Mouse (Mus musculus): ENCODE results near the gene Pomc. TPM values are rescaled to one million over a fixed set of nuclear protein-coding genes. Genes with fewer than 3 reads are reported as not detected.
A peak's percentile ranks its signal among the peaks of the same experiment; 100 is the strongest.

Gene Pomc
- polyA plus RNA-seq, 1 experiment from 2014 or later, result 1.7 TPM

DNA sequence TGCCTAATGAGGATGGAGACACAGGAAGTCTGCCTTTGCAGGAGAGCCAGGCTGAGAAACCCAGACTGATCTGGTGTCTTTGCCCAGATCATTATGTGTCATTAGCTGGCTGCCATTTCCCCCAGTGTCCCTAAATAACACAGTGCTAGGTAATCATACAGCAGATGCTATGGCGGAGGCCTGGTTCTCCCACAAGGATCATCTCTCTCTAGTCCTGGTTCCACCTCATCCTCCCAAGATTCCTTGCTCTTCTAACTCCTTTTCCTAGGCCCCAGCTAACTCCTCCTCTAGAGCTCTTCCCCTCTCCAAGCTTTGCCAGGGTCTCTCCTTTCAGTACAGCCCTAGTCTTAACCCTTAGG, 26.2 kb downstream of the Pomc start:
- Histone ChIP-seq H3K4me3 (replicated peaks) (peak overlapping the region; percentile 47), H3K9me3 (no peaks in the 10 kb centered on the region), H3K4me2 (peak overlapping the region; percentile 92), H3K27me3 (replicated peaks) (no peaks in the 10 kb centered on the region), H3K9ac (no peak overlapping the region), H3K27ac (peak overlapping the region; percentile 73), H3K36me3 (no peaks in the 10 kb centered on the region), H3K4me1 (peaks cover 15% of the 10 kb centered on the region)
- ATAC-seq (ENCODE audit: insufficient read depth, low FRiP score, low read depth), result no peak
- 63% methylated on average over 1 of the region's 1 CpGs for WGBS

GRCm38 (mm10) chr12:3981350-3982131, 26.8 kb downstream of the Pomc start:
- Histone ChIP-seq H3K4me3 (replicated peaks) (peak overlapping the region; percentile 47), H3K27me3 (replicated peaks) (no peaks in the 10 kb centered on the region), H3K27ac (peak overlapping the region; percentile 73), H3K4me1 (peaks cover 15% of the 10 kb centered on the region), H3K4me2 (peak overlapping the region; percentile 92), H3K36me3 (no peaks in the 10 kb centered on the region), H3K9me3 (no peaks in the 10 kb centered on the region), H3K9ac (0 out of 2 replicates have a peak overlapping the region, but pooled peaks have one; percentile 14)
- under 1% methylated on average over 40 of the region's 41 CpGs for WGBS
- peak; percentile 97 for ATAC-seq (ENCODE audit: insufficient read depth, low FRiP score, low read depth)

- no peak for ATAC-seq (ENCODE audit: insufficient read depth, low FRiP score, low read depth)
- Histone ChIP-seq H3K4me3 (replicated peaks) (peak overlapping the region; percentile 47), H3K4me2 (peak overlapping the region; percentile 92), H3K4me1 (peaks cover 15% of the 10 kb centered on the region), H3K27me3 (replicated peaks) (no peaks in the 10 kb centered on the region), H3K27ac (no peak overlapping the region), H3K9me3 (no peaks in the 10 kb centered on the region), H3K36me3 (no peaks in the 10 kb centered on the region), H3K9ac (no peak overlapping the region)
- WGBS, result 21% methylated on average over 6 of the region's 6 CpGs
Measured at GRCm38 (mm10) chr12:3982257-3982656, 27.5 kb downstream of the Pomc start.

- Histone ChIP-seq H3K4me1 (peaks cover 15% of the 10 kb centered on the region), H3K9me3 (no peaks in the 10 kb centered on the region), H3K4me3 (replicated peaks) (no peak overlapping the region), H3K36me3 (no peaks in the 10 kb centered on the region), H3K9ac (no peak overlapping the region), H3K4me2 (no peak overlapping the region), H3K27ac (no peak overlapping the region), H3K27me3 (replicated peaks) (no peaks in the 10 kb centered on the region)
- ATAC-seq (ENCODE audit: insufficient read depth, low FRiP score, low read depth), result no peak
- WGBS, result 0% methylated on average over 1 of the region's 1 CpGs
Measured at GRCm38 (mm10) chr12:3983736-3984135, 29.0 kb downstream of the Pomc start.

- H3K27me3 ChIP-seq (replicated peaks), result no peaks in the 10 kb centered on the region
- 69% methylated on average over 9 of the region's 9 CpGs for WGBS
- no peak for ATAC-seq (ENCODE audit: insufficient read depth, low FRiP score, low read depth)
Measured at GRCm38 (mm10) chr12:3984446-3984845, 29.7 kb downstream of the Pomc start.

DNA sequence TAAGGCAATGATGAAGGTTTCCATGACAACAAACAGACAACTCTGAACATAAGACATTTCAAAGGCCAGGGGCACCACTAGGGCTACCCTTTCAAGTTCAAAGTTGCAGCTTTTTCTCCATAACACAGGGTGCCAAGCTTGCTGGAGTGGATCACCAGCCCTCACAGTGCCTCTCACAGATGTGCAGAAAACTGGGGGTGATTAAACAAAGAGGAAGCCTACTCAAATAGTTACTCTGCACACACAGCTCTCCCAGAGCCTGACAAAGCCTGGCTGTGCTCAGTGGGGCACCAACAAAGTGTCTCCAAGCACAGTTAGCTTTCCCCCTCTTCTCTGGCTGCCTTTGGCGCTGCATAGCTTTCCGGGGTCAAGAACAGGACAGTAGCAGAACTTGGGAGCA, 35.2 kb downstream of the Pomc start:
- Histone ChIP-seq H3K9ac (no peak overlapping the region), H3K27me3 (replicated peaks) (no peaks in the 10 kb centered on the region), H3K36me3 (no peaks in the 10 kb centered on the region), H3K4me1 (no peaks in the 10 kb centered on the region), H3K27ac (no peak overlapping the region), H3K4me2 (no peak overlapping the region), H3K4me3 (replicated peaks) (no peak overlapping the region), H3K9me3 (no peaks in the 10 kb centered on the region)
- no peak for ATAC-seq (ENCODE audit: insufficient read depth, low FRiP score, low read depth)
- WGBS, result 28% methylated on average over 2 of the region's 2 CpGs

More at GRCm38 (mm10) chr12:3984446-3984845, 29.7 kb downstream of the Pomc start:
- peaks cover 15% of the 10 kb centered on the region for H3K4me1 ChIP-seq
- no peaks in the 10 kb centered on the region for H3K9me3 ChIP-seq
- H3K9ac ChIP-seq, result no peak overlapping the region
- H3K36me3 ChIP-seq, result no peaks in the 10 kb centered on the region
- no peak overlapping the region for H3K4me3 ChIP-seq (replicated peaks)
- no peak overlapping the region for H3K4me2 ChIP-seq
- H3K27ac ChIP-seq, result no peak overlapping the region

GRCm38 (mm10) chr12:3991047-3991446, 36.3 kb downstream of the Pomc start:
- H3K4me3 ChIP-seq (replicated peaks), result no peak overlapping the region
- H3K9ac ChIP-seq, result no peak overlapping the region
- no peaks in the 10 kb centered on the region for H3K9me3 ChIP-seq
- WGBS, result 82% methylated on average over 3 of the region's 3 CpGs
- no peak overlapping the region for H3K27ac ChIP-seq
- H3K4me1 ChIP-seq, result no peaks in the 10 kb centered on the region
- no peaks in the 10 kb centered on the region for H3K27me3 ChIP-seq (replicated peaks)
- ATAC-seq (ENCODE audit: insufficient read depth, low FRiP score, low read depth), result no peak
- H3K36me3 ChIP-seq, result no peaks in the 10 kb centered on the region
- no peak overlapping the region for H3K4me2 ChIP-seq

GRCm38 (mm10) chr12:3996749-3997148, 42.0 kb downstream of the Pomc start:
- ATAC-seq (ENCODE audit: insufficient read depth, low FRiP score, low read depth), result no peak
- Histone ChIP-seq H3K4me3 (replicated peaks) (no peak overlapping the region), H3K27me3 (replicated peaks) (no peaks in the 10 kb centered on the region), H3K27ac (no peak overlapping the region), H3K4me1 (no peaks in the 10 kb centered on the region), H3K4me2 (no peak overlapping the region), H3K9me3 (no peaks in the 10 kb centered on the region), H3K9ac (no peak overlapping the region), H3K36me3 (no peaks in the 10 kb centered on the region)
- 82% methylated on average over 9 of the region's 9 CpGs for WGBS

- 92% methylated on average over 5 of the region's 5 CpGs for WGBS
- Histone ChIP-seq H3K9me3 (no peaks in the 10 kb centered on the region), H3K36me3 (no peaks in the 10 kb centered on the region), H3K27me3 (replicated peaks) (no peaks in the 10 kb centered on the region), H3K9ac (no peak overlapping the region), H3K4me3 (replicated peaks) (no peak overlapping the region), H3K4me1 (no peaks in the 10 kb centered on the region), H3K27ac (no peak overlapping the region), H3K4me2 (no peak overlapping the region)
- no peak for ATAC-seq (ENCODE audit: insufficient read depth, low FRiP score, low read depth)
Measured at GRCm38 (mm10) chr12:4000406-4000805, 45.7 kb downstream of the Pomc start.

- Histone ChIP-seq H3K9ac (no peak overlapping the region), H3K27ac (no peak overlapping the region), H3K27me3 (replicated peaks) (no peaks in the 10 kb centered on the region), H3K4me2 (no peak overlapping the region), H3K9me3 (no peaks in the 10 kb centered on the region), H3K4me3 (replicated peaks) (no peak overlapping the region), H3K4me1 (0 out of 2 replicates have a peak, but pooled peaks cover 3% of the 10 kb centered on the region), H3K36me3 (no peaks in the 10 kb centered on the region)
- WGBS, result 36% methylated on average over 6 of the region's 6 CpGs
- no peak for ATAC-seq (ENCODE audit: insufficient read depth, low FRiP score, low read depth)
Measured at GRCm38 (mm10) chr12:4004648-4005047, 49.9 kb downstream of the Pomc start.

DNA sequence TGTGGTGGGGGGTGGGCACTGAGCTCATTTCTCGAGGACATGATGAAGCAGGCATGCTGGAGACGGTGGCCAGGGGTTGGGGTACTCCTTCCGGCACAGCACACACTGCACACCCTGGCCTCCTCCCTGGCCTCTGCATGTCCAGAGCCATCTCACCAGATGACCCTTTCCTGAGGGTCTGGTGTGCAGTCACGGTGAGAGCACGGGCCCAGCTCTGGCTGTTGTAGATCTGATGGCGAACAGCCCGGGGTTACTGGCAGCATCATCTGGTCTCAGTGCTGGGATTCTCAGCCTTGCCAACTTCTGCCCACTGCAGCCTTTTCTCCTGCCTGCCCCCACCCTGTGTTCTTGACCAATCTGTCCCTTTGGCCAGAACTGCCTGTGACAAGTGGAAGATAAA, 51.3 kb downstream of the Pomc start:
- 0 out of 2 replicates have a peak, but pooled peaks cover 3% of the 10 kb centered on the region for H3K4me1 ChIP-seq
- 72% methylated on average over 7 of the region's 7 CpGs for WGBS
- no peaks in the 10 kb centered on the region for H3K36me3 ChIP-seq
- H3K27ac ChIP-seq, result no peak overlapping the region
- H3K9me3 ChIP-seq, result no peaks in the 10 kb centered on the region
- no peak overlapping the region for H3K4me3 ChIP-seq (replicated peaks)
- ATAC-seq (ENCODE audit: insufficient read depth, low FRiP score, low read depth), result no peak; the same call in 1 of the 2 replicates
- no peak overlapping the region for H3K9ac ChIP-seq
- no peaks in the 10 kb centered on the region for H3K27me3 ChIP-seq (replicated peaks)
- H3K4me2 ChIP-seq, result no peak overlapping the region

DNA sequence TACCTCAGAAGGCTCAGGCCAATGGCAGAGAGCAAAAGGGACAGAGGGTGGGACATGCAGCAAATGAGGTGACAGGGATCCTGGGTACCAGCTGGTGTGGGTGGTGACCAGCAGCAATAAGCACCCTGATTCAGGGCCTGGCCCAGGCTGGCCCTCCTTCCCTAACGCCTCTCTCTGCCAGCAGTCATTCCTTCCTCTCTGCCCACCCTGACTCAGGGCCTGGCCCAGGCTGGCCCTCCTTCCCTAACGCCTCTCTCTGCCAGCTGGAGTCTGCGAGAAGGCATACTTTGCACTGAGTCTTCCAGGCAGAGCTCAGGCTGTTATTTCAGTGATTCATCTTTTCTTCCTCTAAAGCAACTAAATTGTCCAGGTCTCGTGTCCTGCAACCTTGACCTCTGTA, 52.4 kb downstream of the Pomc start:
- H3K27ac ChIP-seq, result peak overlapping the region; percentile 63
- no peaks in the 10 kb centered on the region for H3K27me3 ChIP-seq (replicated peaks)
- H3K9ac ChIP-seq, result no peak overlapping the region
- no peak for ATAC-seq (ENCODE audit: insufficient read depth, low FRiP score, low read depth)
- 51% methylated on average over 4 of the region's 4 CpGs for WGBS
- H3K9me3 ChIP-seq, result no peaks in the 10 kb centered on the region
- 0 out of 2 replicates have a peak, but pooled peaks cover 3% of the 10 kb centered on the region for H3K4me1 ChIP-seq
- no peaks in the 10 kb centered on the region for H3K36me3 ChIP-seq
- H3K4me2 ChIP-seq, result no peak overlapping the region
- H3K4me3 ChIP-seq (replicated peaks), result no peak overlapping the region

All from stomach, embryonic 15.5 days (tissue).